Mouse (Mus musculus) urinary bladder, adult 2 months (tissue): ENCODE results near the gene Cass4. TPM values are rescaled to one million over a fixed set of nuclear protein-coding genes. Genes with fewer than 3 reads are reported as not detected.

Source experiments
- DNase-seq: peaks from one replicate; pipeline ENCODE4 v3.0.0; 2022; ENCODE audit warnings: low spot score
- polyA plus RNA-seq: library from polyadenylated mRNA; depleted of rRNA; stranded (reverse); fragments of >200 nt; gene quantifications from 2 replicates; pipeline ENCODE4 v1.2.3, GENCODE M21; 2012

Cass4 gene
- polyA plus RNA-seq, 1 experiment = 1.3 TPM

DNA sequence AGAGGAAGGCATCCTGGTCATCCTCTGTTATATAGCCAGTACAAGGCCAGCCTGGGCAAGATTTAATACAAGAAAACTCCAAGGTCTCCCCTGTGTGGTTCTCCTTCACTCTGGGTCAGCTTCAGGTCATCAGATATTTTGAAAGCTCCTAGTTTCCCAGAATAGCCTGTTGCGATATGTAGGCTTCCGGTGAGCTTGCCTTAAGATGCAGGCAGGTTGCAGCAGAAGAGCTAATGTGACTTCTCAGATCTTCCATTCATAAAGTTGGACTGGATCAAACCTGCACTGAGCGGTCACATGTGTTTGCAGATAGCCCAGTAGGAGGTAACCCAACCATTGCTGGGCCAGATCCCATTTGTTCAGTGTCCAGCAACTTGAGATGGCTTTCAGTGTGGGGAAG is 8.9 kb upstream of the Cass4 start:
- no peak for DNase-seq

DNA sequence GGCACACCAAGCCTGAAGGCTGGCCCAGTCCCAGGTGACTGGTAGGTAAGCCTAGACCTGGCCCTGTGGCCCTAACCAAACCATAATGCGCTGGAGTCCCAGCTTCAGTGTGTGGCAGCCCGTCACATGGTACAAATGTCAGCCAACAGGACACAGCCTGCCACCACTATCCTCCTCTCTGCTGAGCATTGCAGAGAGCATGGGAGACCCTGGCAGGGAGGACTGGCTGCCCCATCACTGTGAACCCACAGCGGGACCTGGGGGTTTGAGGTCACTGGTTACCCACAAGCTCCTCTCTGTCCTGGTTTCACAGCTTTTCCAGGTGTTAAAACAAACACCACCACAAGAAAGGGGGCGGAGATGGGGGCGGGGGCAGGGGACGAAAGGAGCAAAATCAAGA is 3.3 kb upstream of the Cass4 start:
- no peak for DNase-seq

DNA sequence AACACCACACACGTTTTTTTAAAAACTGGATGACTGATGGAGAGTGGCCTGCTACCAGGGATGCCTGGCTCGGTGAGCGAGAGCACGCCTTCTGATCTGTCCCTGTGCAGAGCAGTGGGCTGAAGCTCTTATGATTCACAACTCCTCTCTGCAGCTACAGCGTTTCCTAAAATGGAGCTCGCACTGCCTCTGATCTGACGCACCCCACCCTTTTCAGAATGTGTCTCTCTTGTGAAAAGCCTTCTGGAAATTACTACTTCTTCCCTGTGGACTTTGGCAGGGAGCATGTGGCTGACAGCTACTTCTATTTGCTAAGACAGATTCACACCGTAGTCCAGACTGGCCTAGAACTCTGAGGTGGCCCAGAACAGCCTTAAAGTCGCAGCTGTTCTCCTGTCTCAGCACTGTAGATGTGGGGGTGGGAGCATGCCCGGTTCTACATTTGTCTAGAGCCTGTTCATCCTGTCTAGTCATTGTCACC is 1.5 kb upstream of the Cass4 start:
- no peak for DNase-seq

DNA sequence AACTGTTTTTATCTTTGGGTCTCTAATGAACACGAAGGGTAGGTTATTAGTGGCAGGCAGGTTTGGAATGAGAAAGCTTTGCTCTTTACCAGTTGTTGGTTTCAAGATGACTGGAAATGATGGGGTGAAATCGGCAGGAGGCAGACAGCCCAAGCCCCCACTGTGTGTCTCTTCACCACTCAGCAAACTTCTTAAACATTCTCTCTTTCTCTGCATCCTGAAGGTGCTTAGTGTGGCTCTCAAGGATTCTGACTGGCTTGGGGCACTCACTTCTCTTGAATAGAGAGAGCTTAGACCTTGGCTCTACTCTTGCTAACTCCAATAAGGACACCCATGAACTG is 428 bp downstream of the Cass4 start:
- DNase-seq = no peak

DNA sequence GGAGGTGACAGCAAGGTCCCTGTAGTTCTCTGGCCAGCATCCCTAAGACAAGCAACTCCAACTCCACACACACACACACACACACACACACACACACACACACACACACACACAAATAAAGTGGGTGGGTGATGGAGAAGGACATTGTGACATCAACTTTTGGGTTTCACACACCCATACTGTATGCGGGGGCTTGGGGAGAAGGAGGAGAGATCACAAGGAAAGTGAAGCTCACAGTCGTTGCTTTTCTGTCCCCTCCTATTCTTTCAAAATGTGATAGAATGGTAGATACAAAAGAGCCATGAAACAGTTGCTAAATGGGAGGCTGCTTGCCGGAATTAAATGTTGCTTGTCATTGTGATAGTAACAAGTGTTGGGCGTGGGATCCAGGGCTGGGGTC is 1.1 kb downstream of the Cass4 start:
- DNase-seq = no peak

DNA sequence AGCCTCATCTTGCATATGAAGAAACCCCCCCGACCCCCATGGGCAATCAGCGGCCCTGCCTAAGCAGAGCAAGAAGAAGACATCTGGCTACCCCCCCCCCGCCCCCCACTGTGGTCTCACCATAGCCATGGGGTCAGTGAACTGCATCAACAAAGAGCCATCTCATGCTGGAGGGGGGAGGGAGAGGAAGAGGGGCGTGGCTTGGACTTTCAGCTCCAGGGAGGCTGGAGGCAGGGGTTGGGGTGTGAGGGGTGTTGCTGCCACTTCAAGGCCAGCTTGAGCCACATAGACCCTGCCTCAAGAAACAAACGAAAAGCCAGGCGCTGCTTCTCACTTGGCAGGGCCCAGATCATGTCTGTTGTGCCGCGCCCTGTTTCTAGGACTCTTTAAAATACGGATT is 2.4 kb downstream of the Cass4 start:
- DNase-seq = no peak

DNA sequence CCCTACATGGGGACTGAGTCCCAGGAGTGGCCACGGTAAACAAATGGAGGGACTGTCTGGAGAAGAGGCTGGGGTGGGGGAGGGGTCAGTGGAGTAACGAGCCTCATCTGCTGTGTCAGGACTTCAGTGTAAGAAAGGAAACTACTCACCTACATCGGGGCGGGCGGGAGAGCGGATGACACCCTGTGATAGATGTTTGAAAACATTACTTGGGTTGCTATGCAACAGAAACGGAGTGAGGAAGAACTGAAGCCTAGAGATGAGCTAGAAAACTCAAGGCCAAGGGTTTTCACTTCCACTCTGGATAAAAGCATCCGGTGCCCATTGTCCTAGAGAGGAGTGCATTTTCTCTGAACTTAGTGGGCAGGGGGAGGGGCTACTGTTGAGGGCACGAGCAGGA is 6.3 kb downstream of the Cass4 start:
- no peak for DNase-seq

DNA sequence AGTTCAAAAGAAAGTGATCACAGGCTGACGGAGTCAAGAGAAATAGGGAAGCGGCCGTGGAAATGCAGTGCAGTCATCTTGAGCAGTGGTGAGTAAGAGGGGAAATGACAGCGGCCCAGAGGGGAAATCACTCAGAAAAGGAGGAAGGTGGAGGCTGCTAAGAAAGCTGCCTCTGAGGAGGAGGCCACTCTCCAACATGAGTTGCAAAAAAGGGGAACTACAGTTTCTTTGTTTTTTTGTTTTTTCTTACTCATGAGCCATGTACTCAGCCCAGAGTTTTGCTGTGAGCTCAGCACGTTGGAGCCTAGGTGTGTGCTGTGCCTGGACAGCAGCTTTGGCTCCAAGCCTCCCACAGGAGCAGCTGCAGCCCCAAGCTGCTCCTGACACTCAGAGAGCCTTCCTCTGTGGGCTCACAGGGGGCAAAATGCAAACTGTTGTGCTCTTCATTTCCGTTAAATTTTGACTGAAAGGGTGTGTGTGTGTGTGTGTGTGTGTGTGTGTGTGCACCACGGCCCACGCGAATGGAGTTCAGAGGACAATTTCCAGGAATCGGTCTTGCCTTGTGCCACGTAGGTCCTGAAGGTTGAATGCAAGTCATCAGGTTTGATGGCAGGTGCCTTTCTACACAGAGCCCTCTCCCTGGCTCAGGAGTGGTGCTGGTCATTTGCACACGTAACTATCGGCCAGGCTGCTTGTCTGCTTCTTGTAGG is 7.7 kb downstream of the Cass4 start:
- DNase-seq = no peak

DNA sequence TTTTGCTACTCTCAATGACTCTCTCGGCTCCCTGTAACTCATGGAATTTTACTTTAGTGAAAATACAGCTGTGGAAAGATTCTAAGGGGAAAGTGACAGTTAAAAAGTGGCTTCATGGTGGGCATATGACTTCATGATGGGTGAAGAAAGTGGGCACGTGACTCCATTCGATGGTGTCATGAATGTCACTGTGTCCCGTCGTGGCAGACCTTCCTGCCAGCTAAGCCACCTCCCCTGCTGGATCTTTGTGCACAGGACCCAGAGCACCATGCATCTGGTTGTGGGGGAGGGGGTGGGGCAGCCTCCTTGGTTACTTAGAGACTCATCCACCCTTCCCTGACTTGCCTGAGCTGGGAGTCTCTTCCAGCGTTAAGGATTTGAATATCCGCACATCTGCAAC is 10.6 kb downstream of the Cass4 start:
- no peak for DNase-seq

DNA sequence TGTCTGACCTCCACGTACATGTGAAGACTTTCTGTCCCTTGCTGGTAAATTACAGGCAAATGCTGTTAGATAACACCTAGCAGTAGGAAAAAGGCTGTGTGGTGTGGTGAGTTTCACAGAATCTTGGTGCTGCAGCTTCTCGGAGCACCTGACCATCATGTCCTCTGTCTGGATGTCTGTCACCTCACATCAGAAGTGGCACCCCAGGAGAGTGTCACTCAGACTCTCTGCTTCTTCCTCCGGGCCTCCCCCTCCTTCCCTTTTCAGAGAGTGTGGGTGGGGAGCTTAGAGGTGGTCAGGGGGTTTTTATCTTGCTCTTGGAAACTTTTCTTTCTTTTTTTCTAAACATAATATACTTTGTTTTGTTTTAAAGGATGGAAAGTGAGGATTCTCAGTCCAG is 11.4 kb downstream of the Cass4 start:
- DNase-seq = no peak

DNA sequence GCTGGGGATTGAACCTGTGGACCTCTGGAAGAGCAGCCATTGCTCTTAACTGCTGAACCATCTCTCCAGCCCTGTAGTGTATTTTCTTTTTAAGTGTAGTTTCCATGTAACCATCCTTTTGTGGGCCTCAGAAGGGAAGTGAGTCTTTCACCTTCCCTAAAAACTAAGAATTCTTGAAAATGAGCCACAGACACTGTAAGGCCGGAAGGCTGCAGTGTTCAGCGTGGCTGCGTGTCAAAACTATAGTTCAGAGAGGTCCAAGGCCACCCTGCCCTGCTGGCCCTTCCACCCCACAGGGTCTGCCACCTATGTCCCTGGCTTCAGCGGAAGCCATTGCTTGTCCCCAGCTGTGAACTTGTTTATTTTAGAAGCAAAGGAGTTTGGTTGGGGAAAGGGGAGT is 12.6 kb downstream of the Cass4 start:
- DNase-seq = no peak

DNA sequence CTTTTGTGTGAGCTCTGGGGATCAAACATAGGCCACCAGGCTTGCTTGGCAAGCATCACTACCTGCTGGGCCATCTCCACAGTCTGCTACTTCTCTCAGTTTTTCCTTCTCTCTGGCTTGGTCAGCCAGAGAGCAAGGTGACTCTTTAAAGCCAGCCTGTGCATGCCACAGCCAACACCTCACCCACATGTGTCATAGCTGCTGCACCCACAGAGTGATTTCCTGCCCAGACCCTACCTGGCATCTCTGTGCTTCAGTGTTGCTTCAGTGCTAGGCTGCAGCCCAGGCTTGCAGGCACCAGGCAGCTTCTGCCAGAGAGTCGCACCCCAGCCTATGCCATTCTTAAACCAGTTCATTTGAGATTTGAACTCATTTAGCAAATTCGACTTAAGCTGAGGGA is 13.9 kb downstream of the Cass4 start:
- DNase-seq = no peak

DNA sequence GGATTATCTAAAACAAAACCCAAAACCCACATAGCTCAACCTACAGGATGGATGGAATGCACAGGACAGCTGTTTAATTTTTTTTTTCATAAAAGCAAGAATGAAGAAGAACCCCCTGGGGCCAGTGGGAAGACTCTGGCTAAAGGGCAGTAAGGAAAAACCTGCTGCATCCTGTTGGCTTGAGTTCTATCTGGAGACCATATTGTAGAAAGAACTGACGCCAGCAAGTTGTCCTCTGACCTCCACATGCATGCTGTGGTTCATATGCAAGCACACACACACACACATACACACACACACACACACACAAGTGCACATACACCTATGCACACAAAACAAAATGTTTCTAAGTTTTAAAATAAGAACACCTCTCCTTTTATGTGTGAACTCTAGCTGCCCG is 17.1 kb downstream of the Cass4 start:
- DNase-seq = no peak

DNA sequence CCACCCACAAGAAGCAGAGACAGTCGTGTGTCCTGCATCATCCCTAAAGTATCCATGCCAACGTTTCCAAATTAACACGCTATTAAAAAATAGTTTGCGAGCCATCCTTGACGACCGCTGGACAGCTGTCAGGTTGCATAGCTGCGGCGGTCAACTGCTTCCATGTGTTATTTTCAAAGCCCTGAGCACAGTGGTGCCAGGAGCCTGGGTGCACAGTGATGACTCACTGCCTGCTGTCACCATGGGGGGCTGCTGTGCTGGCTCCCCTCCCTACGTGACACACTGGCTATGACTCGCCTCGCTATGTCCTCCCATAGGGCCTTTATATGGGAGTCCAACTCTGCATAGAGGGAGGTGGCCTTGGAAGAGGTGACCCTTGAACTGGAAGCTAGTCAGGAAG is 17.5 kb downstream of the Cass4 start:
- DNase-seq = no peak

DNA sequence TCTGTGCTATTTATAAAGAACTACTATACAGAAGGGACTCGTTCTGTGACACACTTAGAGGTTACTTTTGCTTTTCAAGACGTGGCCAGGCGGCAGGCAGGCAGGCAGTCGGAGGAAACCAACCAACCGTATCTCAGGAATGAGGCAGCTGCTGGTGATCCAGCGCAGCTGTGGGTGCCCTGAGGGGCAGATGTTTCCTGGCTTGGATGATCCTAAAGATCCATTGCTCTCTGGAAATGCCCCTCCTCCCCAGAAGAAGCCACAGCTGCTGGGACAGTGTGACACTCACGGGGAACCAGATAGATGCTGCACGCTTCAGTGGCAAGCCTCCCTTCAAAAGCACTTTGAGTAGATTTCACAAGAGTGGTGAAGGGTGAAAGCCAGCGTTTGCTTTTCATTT is 18.9 kb downstream of the Cass4 start:
- no peak for DNase-seq

DNA sequence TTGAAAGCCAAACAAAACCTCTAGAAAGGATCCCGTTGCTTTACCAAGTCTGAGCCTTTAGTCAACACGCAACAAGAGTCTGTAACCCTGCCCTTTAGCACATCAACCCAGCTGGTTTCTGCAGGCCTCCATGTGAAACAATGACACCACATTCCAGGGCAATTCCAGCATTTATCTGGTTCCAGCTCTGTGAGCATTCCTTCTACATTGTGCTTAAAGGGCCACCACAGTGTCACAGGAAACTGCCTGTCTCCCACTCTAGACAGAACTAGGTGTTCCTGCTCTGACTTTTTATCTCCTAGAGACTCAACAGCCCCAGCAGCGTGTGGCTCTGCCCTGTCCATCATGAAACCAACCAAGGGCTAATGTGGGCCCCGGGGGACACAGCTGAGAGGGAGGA is 19.7 kb downstream of the Cass4 start:
- DNase-seq = no peak

DNA sequence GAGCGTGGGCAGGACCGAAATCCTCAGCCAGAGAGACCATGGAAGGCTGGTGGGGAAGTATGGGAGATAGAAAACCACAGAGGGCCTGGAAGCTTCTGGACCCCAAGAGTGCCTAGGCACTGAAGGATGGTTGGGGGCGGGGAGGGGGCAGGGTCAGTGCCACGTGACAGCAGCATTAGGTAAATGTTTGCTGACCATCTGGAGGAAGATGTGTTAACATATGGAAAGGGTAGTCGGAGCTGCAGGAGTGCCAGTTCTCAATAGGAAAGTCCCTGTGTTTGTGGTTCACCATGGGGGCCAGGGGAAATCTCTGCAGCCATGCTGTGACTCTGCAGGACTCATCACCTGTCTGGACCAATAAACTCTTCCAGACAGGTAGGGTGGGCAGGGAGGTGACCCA is 20.3 kb downstream of the Cass4 start:
- no peak for DNase-seq

DNA sequence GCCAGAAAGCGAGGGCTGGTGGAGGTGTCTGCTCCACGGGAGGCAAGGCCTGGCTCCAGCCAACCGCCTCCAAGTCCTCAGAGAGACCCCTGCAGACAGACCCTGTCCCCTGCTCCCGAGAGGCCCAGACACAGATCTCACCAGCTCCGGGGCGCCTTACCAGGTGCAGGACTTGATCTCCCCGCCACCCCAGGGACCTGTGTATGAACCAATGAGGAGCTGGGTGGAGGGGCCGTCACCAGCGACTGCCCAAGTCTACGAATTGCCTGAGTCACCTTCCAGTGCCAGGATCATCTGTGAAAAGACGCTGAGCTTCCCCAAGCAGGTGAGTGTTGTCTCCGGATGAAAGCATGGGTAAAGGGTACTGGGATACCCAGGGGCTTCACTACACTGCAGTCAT is 22.6 kb downstream of the Cass4 start:
- DNase-seq = no peak

DNA sequence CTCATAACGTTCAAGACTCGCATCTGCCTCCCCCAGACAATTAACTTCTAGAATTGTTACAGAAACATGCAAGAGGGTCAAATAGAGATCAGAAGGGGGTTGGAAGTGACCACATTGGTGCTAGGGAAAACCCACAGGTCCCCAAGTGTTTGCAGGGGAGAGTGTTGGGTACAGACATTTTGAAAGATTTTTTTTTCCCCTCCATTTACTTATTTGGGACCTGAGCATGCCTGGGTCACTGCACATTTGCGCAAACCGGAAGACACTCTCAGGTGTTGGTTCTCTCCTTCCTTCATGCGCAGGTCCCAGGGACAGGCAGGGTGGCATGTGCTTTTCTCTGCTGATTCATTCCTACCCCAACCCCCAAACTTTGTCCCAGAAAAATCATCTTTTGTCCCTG is 23.3 kb downstream of the Cass4 start:
- no peak for DNase-seq

DNA sequence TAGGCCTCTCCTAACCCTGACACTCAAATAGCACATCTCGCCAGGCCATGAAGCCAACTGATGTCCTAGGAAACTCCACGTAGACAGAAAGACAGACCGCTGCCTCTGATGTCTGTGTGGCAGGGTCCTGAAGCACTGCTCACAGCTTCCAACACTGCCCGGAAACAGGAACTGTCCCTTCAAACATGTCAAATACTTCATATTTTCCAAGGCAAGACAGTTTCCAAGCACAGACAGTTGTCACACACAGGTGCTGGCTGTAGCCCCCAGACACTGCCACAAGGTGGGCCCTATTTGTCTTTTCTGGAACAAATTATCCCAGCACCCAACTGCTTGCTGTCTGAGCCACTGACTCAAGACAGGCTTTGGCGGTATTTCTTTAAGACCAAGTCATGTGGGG is 24.6 kb downstream of the Cass4 start:
- DNase-seq = no peak

DNA sequence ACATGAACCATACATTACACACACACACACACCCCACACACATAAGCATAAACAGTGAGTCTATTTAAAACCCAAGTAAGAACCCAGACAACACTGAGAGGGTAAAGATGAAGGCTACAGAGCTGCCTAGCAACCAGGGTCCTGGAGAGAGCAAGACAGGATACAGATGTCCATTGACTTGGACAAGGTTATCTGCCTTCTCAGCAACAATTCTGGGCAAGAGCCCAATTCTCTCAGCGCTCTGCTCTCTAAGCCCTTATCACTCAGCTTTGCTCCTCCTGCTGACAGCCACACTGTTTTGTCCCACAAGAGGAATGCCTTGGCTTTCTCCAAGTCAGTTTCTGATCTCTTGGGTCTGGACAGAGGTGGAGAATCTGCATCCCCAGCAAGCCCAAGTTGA is 37.0 kb downstream of the Cass4 start:
- DNase-seq = no peak

DNA sequence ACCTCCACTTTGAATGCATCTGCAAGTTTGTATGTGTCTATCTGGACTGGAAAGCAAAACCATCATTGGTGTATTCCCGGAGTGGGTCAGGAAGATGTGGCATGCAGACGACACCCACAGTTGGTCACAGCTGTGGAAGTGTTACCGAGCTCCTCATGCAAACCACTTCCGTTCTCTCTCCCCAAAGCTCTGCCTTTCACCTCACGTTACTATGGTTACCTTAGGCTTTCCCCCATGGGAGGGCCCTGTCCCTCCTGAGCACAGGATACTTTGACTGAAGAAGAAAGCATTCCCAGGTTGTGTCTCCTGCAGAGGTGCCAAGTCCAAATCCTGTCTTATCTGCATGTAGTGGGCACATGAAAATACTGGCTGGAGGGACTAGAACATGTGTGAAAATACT is 40.2 kb downstream of the Cass4 start:
- DNase-seq = no peak

DNA sequence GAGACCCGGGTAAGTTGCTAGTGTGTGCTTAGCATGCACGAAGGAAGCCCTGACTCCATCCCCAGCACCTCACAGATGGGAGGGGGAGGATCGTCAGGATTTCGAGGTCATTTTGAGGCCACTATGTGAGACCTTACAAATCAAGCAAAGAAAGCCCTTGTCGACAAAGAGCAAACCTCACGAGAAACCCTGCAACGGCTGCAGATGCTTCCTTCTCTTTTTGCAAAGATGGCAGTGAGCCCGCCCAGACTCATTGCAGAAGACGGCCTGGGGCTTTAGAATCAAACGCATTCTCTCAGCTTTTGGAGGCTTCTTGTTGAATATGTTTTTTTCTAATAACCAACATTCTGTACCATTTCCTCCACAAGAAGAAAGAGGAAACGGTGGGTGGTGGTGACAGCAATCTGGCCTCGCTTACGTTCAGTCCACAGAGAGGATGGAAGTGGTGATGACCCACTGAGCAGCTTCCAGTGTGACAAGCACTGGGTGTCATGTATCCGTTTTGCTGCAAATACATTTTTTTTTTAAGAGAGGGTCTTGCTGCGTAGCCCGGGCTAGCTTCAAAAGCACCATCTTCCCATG is 43.9 kb downstream of the Cass4 start:
- DNase-seq = no peak
